Mouse (Mus musculus) embryonic facial prominence, embryonic 10.5 days (tissue): ENCODE results near the gene Wars2. TPM values are rescaled to one million over a fixed set of nuclear protein-coding genes. Genes with fewer than 3 reads are reported as not detected.

Source experiments
- DNase-seq: peaks from one replicate; pipeline ENCODE4 v3.0.0-alpha.2; 2017; ENCODE audit warnings: low spot score
- H3K27ac ChIP-seq: fragments of 300-500 bp; sonication (generic); replicated peaks from 2 replicates; pipeline ENCODE4 v1.5.1; 2016; ENCODE audit warnings: mild to moderate bottlenecking
- H3K27me3 ChIP-seq: fragments of 300-500 bp; sonication (generic); replicated peaks from 2 replicates; pipeline ENCODE4 v1.6.1; 2016; ENCODE audit warnings: low read depth, mild to moderate bottlenecking; ENCODE audit not compliant: poor library complexity, severe bottlenecking
- H3K36me3 ChIP-seq: fragments of 300-500 bp; sonication (generic); replicated peaks from 2 replicates; pipeline ENCODE4 v1.6.1; 2016; ENCODE audit warnings: mild to moderate bottlenecking, moderate library complexity
- H3K4me1 ChIP-seq: fragments of 300-500 bp; sonication (generic); 2 replicates; pipeline ENCODE4 v1.6.1; 2016
- H3K4me3 ChIP-seq: fragments of 300-500 bp; sonication (generic); 2 replicates; pipeline ENCODE4 v1.5.1; 2016; ENCODE audit warnings: mild to moderate bottlenecking, moderate library complexity
- H3K9me3 ChIP-seq: fragments of 300-500 bp; sonication (generic); 2 replicates; pipeline ENCODE4 v1.6.1; 2016; ENCODE audit warnings: mild to moderate bottlenecking
- WGBS: fragments of 180-500 bp; shearing (Covaris S2); methylation state at CpG from one replicate; pipeline ENCODE4 v1.1.7; 2016; 5-methylcytosine and 5-hydroxymethylcytosine counted together
- polyA plus RNA-seq: library from polyadenylated mRNA; unstranded; fragments of >200 nt; fragmentation: Nextera tagmentation; extraction: Ambion mirVana; gene quantifications from 2 replicates; pipeline ENCODE4 v1.2.1, GENCODE M21; 2016

The Wars2 gene
- 7.7 and 8.4 TPM in 2 replicates for polyA plus RNA-seq

- peaks cover 23% of the 10 kb centered on the region for H3K4me1 ChIP-seq
- no peaks in the 10 kb centered on the region for H3K27me3 ChIP-seq
- H3K27ac ChIP-seq = peak within 1 kb of the TSS; percentile 94
- H3K4me3 ChIP-seq = peak within 1 kb of the TSS; percentile 70
- DNase-seq = peak; percentile 95
- H3K9me3 ChIP-seq = no peaks in the 10 kb centered on the region
- WGBS = under 1% methylated on average over 57 of the region's 57 CpGs
- H3K36me3 ChIP-seq = no peaks in the 10 kb centered on the region
Measured at GRCm38 (mm10) chr3:99140940-99141854, at the start of gene Wars2. Gene Wars2, plus strand, starts transcription at chr3:99141068.

GRCm38 (mm10) chr3:99096816-99097215 is 44.1 kb upstream of the Wars2 start:
- peaks cover 5% of the 10 kb centered on the region; the same call in 1 of the 2 replicates for H3K9me3 ChIP-seq
- H3K27ac ChIP-seq = no peak overlapping the region
- no peak overlapping the region for H3K4me3 ChIP-seq
- H3K4me1 ChIP-seq = no peaks in the 10 kb centered on the region
- DNase-seq = no peak
- 85% methylated on average over 3 of the region's 3 CpGs for WGBS
- no peaks in the 10 kb centered on the region for H3K36me3 ChIP-seq
- H3K27me3 ChIP-seq = no peaks in the 10 kb centered on the region

- peaks cover 22% of the 10 kb centered on the region for H3K4me1 ChIP-seq
- H3K9me3 ChIP-seq = no peaks in the 10 kb centered on the region
- WGBS = 54% methylated on average over 9 of the region's 9 CpGs
- no peaks in the 10 kb centered on the region for H3K27me3 ChIP-seq
- peak; percentile 69 for DNase-seq
- no peaks in the 10 kb centered on the region for H3K36me3 ChIP-seq
- H3K4me3 ChIP-seq = no peak overlapping the region
- 0 out of 2 replicates have a peak overlapping the region, but pooled peaks have one; percentile 24 for H3K27ac ChIP-seq
Measured at GRCm38 (mm10) chr3:99110353-99111213, 30.3 kb upstream of the Wars2 start.

GRCm38 (mm10) chr3:99111214-99111608 is 29.7 kb upstream of the Wars2 start:
- 45% methylated on average over 5 of the region's 5 CpGs for WGBS
- Histone ChIP-seq H3K36me3 (no peaks in the 10 kb centered on the region), H3K4me3 (no peak overlapping the region), H3K9me3 (no peaks in the 10 kb centered on the region), H3K27ac (0 out of 2 replicates have a peak overlapping the region, but pooled peaks have one; percentile 14), H3K27me3 (no peaks in the 10 kb centered on the region), H3K4me1 (peaks cover 22% of the 10 kb centered on the region)
- DNase-seq = no peak

- Histone ChIP-seq H3K27ac (no peak overlapping the region), H3K36me3 (no peaks in the 10 kb centered on the region), H3K4me1 (peaks cover 22% of the 10 kb centered on the region), H3K27me3 (no peaks in the 10 kb centered on the region), H3K4me3 (no peak overlapping the region), H3K9me3 (no peaks in the 10 kb centered on the region)
- no peak for DNase-seq
- WGBS = 84% methylated on average over 7 of the region's 7 CpGs
Measured at GRCm38 (mm10) chr3:99113266-99113837, 27.5 kb upstream of the Wars2 start.

GRCm38 (mm10) chr3:99120942-99121341 is 19.9 kb upstream of the Wars2 start:
- Histone ChIP-seq H3K27me3 (no peaks in the 10 kb centered on the region), H3K4me3 (no peak overlapping the region), H3K9me3 (no peaks in the 10 kb centered on the region), H3K4me1 (peaks cover 4% of the 10 kb centered on the region; the same call in 1 of the 2 replicates), H3K36me3 (no peaks in the 10 kb centered on the region), H3K27ac (no peak overlapping the region)
- DNase-seq = no peak
- 64% methylated on average over 2 of the region's 2 CpGs for WGBS

- WGBS = 80% methylated on average over 1 of the region's 1 CpGs
- DNase-seq = no peak
- no peak overlapping the region for H3K4me3 ChIP-seq
- H3K9me3 ChIP-seq = no peaks in the 10 kb centered on the region
- no peak overlapping the region for H3K27ac ChIP-seq
- no peaks in the 10 kb centered on the region for H3K27me3 ChIP-seq
- H3K4me1 ChIP-seq = no peaks in the 10 kb centered on the region
- no peaks in the 10 kb centered on the region for H3K36me3 ChIP-seq
Measured at GRCm38 (mm10) chr3:99130521-99130920, 10.3 kb upstream of the Wars2 start.

GRCm38 (mm10) chr3:99131973-99132372 is 8.9 kb upstream of the Wars2 start:
- 92% methylated on average over 4 of the region's 4 CpGs for WGBS
- H3K4me3 ChIP-seq = no peak overlapping the region
- no peaks in the 10 kb centered on the region for H3K36me3 ChIP-seq
- peaks cover 5% of the 10 kb centered on the region for H3K4me1 ChIP-seq
- H3K27ac ChIP-seq = no peak overlapping the region
- no peaks in the 10 kb centered on the region for H3K27me3 ChIP-seq
- no peak for DNase-seq
- no peaks in the 10 kb centered on the region for H3K9me3 ChIP-seq

GRCm38 (mm10) chr3:99133913-99134312 is 7.0 kb upstream of the Wars2 start:
- 95% methylated on average over 4 of the region's 4 CpGs for WGBS
- DNase-seq = no peak
- H3K9me3 ChIP-seq = no peaks in the 10 kb centered on the region
- H3K36me3 ChIP-seq = no peaks in the 10 kb centered on the region
- no peaks in the 10 kb centered on the region for H3K27me3 ChIP-seq
- peaks cover 10% of the 10 kb centered on the region for H3K4me1 ChIP-seq
- H3K4me3 ChIP-seq = no peak overlapping the region
- H3K27ac ChIP-seq = no peak overlapping the region

- no peaks in the 10 kb centered on the region for H3K27me3 ChIP-seq
- WGBS = 79% methylated on average over 3 of the region's 3 CpGs
- H3K4me3 ChIP-seq = no peak overlapping the region
- no peak overlapping the region for H3K27ac ChIP-seq
- DNase-seq = no peak
- no peaks in the 10 kb centered on the region for H3K9me3 ChIP-seq
- H3K36me3 ChIP-seq = no peaks in the 10 kb centered on the region; the same call in 1 of the 2 replicates
- no peaks in the 10 kb centered on the region for H3K4me1 ChIP-seq
Measured at GRCm38 (mm10) chr3:99147886-99148285, 7.0 kb downstream of the Wars2 start.

- Histone ChIP-seq H3K27ac (no peak overlapping the region), H3K4me3 (no peak overlapping the region), H3K27me3 (no peaks in the 10 kb centered on the region), H3K4me1 (peaks cover 3% of the 10 kb centered on the region; the same call in 1 of the 2 replicates), H3K36me3 (no peaks in the 10 kb centered on the region; the same call in 1 of the 2 replicates), H3K9me3 (no peaks in the 10 kb centered on the region)
- DNase-seq = no peak
- WGBS = 79% methylated on average over 3 of the region's 3 CpGs
Measured at GRCm38 (mm10) chr3:99149035-99149434, 8.2 kb downstream of the Wars2 start.

GRCm38 (mm10) chr3:99156286-99156685 is 15.4 kb downstream of the Wars2 start:
- WGBS = 87% methylated on average over 4 of the region's 4 CpGs

More at GRCm38 (mm10) chr3:99156286-99156685, 15.4 kb downstream of the Wars2 start:
- Histone ChIP-seq H3K4me1 (peaks cover 4% of the 10 kb centered on the region; the same call in 1 of the 2 replicates), H3K27ac (no peak overlapping the region), H3K27me3 (no peaks in the 10 kb centered on the region), H3K4me3 (no peak overlapping the region), H3K9me3 (0 out of 2 replicates have a peak, but pooled peaks cover 5% of the 10 kb centered on the region), H3K36me3 (peaks cover 6% of the 10 kb centered on the region; the same call in 1 of the 2 replicates)
- no peak for DNase-seq
